Mouse (Mus musculus): ENCODE results near the gene Nln.

Gene Nln

DNA sequence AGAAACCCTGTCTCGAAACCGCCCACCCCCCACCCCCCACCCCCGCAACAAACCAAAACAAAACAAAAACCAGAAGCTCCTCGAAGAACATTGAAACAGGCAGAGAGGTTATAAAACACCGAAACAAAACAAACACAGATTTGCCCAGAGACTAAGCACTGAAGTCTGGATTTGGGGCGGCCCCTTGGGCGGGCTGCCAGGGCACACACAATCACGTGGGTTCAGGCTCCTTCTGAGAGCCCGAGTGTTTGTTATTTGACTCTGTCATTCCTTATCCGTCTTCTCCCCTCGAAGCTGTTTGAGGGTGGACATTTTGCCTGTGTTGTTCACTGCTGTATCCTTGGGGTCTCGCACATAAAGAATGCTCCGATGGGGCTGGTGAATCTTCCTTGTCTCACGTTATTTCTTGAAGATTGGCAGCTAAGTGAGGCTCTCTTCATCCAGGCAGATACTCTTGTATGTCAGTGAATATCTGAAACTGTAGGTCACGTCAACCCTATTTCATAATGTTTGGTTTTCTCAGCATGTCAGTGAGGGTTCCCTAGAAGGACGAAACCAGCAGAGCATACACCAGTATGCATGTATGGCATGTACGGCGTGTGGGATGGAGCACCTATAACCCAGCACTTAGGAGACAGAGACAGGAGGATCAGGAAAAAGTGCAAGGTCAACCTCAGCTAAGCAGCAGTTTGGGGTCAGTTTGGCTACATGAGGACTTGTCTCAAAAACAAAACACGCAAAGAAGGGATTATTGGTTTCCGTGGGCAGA is 123.7 kb downstream of the Nln start:
- in situ Hi-C loops (cut with MboI; ENCODE audit: low pct_unique_long_range_greater_than_20kb in 1 of 2, low sequenced_read_pairs in 2 of 2, unreplicated experiment in 1 of 2): no loop called here

- in situ Hi-C loops (cut with MboI; ENCODE audit: low pct_unique_long_range_greater_than_20kb in 1 of 2, low sequenced_read_pairs in 2 of 2, unreplicated experiment in 1 of 2): no loop called here
Observed at GRCm38 (mm10) chr13:103982376-103982775, 127.0 kb downstream of the Nln start.

- in situ Hi-C loops (cut with MboI; ENCODE audit: low pct_unique_long_range_greater_than_20kb in 1 of 2, low sequenced_read_pairs in 2 of 2, unreplicated experiment in 1 of 2): no loop called here
Observed at GRCm38 (mm10) chr13:103980414-103980813, 129.0 kb downstream of the Nln start.

DNA sequence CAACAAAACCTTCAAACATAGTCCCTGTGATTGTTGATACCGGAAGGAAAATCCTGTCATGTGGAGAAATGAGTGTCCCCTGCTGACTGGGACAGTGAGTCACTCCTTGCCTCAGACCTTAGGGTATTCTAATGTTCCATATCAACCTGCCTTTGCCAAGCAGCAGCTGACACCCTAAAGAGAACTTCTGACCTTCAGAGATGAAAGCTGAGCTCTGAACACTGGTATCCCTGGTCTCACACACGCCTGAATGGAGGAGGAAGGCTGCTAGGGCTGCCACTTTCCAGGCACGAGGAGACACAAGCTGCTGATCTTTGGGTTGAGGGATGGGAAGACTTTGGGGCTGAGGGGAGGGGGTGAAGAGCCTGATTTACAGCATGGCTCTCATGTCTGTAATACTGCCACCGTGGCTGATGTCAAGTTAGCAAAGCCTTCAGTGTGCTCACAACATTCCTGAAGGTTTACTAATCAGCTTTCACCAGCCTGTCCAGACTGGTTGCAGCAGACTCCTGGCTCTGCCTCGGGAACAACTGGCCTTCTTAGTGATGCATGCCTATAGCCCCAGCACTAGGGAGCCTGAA is 131.0 kb downstream of the Nln start:
- in situ Hi-C loops (cut with MboI; ENCODE audit: low pct_unique_long_range_greater_than_20kb in 1 of 2, low sequenced_read_pairs in 2 of 2, unreplicated experiment in 1 of 2): no loop called here

DNA sequence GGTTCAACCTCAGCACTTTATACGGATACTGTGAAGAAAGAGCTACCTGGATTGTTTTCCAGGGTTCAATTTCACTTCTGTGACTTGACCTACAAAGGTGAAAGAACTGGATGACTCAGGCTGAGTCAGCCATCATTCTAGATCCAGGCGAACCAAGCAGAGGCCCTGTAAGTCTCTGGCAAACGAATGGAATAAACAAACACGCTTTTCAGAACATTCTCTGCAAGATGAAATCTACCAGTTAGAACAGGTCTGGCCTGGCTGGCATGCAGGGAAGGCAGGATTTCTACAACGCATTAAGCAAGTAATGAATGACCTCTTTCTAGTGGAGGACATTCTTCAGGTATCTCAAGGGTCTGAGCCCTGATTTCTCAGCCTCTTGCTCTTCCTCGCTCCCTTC is 131.6 kb downstream of the Nln start:
- in situ Hi-C loops (cut with MboI; ENCODE audit: low pct_unique_long_range_greater_than_20kb in 1 of 2, low sequenced_read_pairs in 2 of 2, unreplicated experiment in 1 of 2): no loop called here

DNA sequence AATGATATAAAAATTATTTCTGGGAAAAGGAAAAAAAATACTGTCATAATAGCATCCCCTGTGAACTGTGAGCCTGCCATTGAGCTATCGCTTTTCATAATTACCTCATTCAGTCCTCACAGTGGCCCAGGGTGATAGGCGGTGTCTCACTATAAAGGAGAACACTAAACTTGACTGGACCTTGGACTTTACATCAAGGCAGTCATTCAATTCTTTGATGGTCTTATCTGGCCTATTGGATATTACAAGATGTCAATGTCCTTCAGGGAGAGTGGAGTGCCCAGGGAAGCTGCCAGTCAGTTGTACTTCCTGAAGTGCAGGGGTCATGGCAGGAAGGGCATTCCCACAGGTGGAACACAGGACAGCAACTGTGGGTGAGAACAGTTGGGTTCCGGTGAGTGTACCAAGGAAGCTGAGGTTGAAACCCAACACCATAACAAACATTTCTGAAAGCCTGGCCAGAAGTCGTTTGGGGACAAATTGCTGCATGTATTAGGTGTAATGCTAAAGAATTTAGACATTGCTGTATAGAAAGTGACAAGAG is 133.2 kb downstream of the Nln start:
- in situ Hi-C loops (cut with MboI; ENCODE audit: low pct_unique_long_range_greater_than_20kb in 1 of 2, low sequenced_read_pairs in 2 of 2, unreplicated experiment in 1 of 2): no loop called here

DNA sequence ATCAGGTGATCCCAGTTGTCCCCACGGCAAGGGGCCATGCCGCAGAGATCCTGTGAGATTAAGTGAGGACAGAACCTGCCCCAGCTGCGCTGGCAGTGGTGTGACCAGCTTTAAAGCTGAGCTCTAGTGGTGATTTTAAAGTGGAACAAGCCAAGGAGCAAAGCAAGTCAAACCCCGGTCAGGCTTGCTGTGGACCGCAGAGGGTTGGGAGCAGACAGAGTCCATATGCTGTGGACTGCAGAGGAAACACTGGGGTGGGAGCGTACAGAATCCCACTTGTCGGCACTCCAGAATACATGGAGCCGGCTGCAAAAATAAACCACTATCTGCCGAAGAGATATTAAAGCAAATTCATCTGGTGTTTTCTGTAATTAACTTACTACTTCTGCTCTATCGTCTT is 134.3 kb downstream of the Nln start:
- in situ Hi-C loops (cut with MboI; ENCODE audit: low pct_unique_long_range_greater_than_20kb in 1 of 2, low sequenced_read_pairs in 2 of 2, unreplicated experiment in 1 of 2): no loop called here

- in situ Hi-C loops (cut with MboI; ENCODE audit: low pct_unique_long_range_greater_than_20kb in 1 of 2, low sequenced_read_pairs in 2 of 2, unreplicated experiment in 1 of 2): no loop called here
Observed at GRCm38 (mm10) chr13:103973977-103974376, 135.4 kb downstream of the Nln start.

All from mouse embryonic stem cell (cell line).